Mouse (Mus musculus) embryonic fibroblast, embryonic 13.5 days (primary cell): ENCODE data around the gene Casr.

ENCODE experiments used
- CTCF ChIP-seq: IDR thresholded peaks from 2 replicates; pipeline ENCODE4 v1.5.1; 2011; ENCODE audit warnings: mild to moderate bottlenecking, control low read depth, low read length, moderate library complexity, borderline replicate concordance; ENCODE audit not compliant: insufficient read depth
- POLR2A ChIP-seq: IDR thresholded peaks from 2 replicates; pipeline ENCODE4 v1.6.1; 2011; ENCODE audit warnings: low read depth, mild to moderate bottlenecking, control low read depth, low read length, moderate library complexity

GRCm38 (mm10) chr16:36467936-36468335, 94.0 kb downstream of the Casr start:
- no peak for TF ChIP-seq POLR2A
- no peak for TF ChIP-seq CTCF
